Mouse (Mus musculus): ENCODE measurements around the gene Tardbp. TPM values are rescaled to one million over a fixed set of nuclear protein-coding genes. Genes with fewer than 3 reads are reported as not detected.

Tardbp gene
- polyA plus RNA-seq, 1 experiment from 2014 or later: 110 TPM

DNA sequence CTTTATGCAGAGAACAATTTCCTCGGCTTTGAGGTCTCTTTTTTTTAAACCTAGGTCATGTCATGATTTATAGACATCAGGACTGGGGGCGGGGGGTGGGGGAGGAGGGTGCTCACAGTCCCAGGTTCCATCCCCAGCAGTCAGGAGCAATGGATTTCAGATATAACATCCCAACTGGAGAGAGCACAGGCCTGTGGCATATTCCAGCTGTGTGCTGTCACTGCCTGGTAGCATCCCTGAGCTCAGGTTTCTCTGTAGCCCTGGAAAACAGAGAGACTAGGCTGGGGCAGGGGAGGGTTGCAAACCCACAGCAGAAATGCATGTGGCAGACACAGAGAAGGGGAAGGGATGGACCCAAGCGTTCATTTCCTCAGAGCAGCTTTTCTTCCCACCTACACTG, 33.4 kb upstream of the Tardbp start:
- WGBS (ENCODE audit: insufficient replicate concordance): 40% methylated on average over 3 of the region's 3 CpGs
- H3K9ac ChIP-seq (ENCODE audit: low read depth, low read length): no peak overlapping the region
- H3K27ac ChIP-seq (ENCODE audit: low read length): no peak overlapping the region
- H3K27me3 ChIP-seq (ENCODE audit: control insufficient read depth, insufficient read depth, low read depth, low read length): no peaks in the 10 kb centered on the region; the same call in 1 of the 2 replicates
- ATAC-seq (ENCODE audit: low read depth): no peak
- H3K36me3 ChIP-seq (ENCODE audit: control insufficient read depth, insufficient read depth): no peaks in the 10 kb centered on the region
- H3K4me3 ChIP-seq (ENCODE audit: low read depth, low read length): no peak overlapping the region
- H3K4me1 ChIP-seq (ENCODE audit: control insufficient read depth, low read depth, low read length): no peaks in the 10 kb centered on the region
- H3K9me3 ChIP-seq (replicated peaks; ENCODE audit: control insufficient read depth, low read length): no peaks in the 10 kb centered on the region
- H3K4me2 ChIP-seq (ENCODE audit: low read depth, low read length): no peak overlapping the region

DNA sequence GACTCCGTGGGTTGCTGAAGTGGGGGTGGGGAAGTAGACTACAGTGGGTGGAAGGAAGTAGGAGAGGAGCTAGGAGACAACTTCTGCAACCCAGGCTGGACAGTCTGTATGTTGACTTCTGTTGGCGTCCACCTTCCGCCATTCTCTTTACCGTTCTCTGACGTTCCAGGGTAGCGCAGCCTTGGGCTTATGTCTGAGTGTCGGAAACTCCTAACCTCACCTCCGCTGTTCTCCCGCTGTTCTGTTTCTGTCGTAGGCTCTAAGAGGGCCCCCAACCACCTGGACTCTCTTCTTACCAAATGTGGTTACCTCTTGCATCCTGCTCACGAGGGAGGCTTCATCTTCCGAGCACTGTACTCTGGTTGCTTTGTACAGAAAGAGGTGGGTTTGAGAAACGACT, 31.0 kb upstream of the Tardbp start:
- WGBS (ENCODE audit: insufficient replicate concordance): 55% methylated on average over 13 of the region's 13 CpGs
- no peaks in the 10 kb centered on the region; the same call in 1 of the 2 replicates for H3K27me3 ChIP-seq (ENCODE audit: control insufficient read depth, insufficient read depth, low read depth, low read length)
- no peaks in the 10 kb centered on the region for H3K36me3 ChIP-seq (ENCODE audit: control insufficient read depth, insufficient read depth)
- H3K4me2 ChIP-seq (ENCODE audit: low read depth, low read length): no peak overlapping the region
- H3K9ac ChIP-seq (ENCODE audit: low read depth, low read length): no peak overlapping the region
- no peak for ATAC-seq (ENCODE audit: low read depth)
- no peaks in the 10 kb centered on the region for H3K9me3 ChIP-seq (replicated peaks; ENCODE audit: control insufficient read depth, low read length)
- no peak overlapping the region for H3K4me3 ChIP-seq (ENCODE audit: low read depth, low read length)
- no peaks in the 10 kb centered on the region for H3K4me1 ChIP-seq (ENCODE audit: control insufficient read depth, low read depth, low read length)
- no peak overlapping the region for H3K27ac ChIP-seq (ENCODE audit: low read length)

DNA sequence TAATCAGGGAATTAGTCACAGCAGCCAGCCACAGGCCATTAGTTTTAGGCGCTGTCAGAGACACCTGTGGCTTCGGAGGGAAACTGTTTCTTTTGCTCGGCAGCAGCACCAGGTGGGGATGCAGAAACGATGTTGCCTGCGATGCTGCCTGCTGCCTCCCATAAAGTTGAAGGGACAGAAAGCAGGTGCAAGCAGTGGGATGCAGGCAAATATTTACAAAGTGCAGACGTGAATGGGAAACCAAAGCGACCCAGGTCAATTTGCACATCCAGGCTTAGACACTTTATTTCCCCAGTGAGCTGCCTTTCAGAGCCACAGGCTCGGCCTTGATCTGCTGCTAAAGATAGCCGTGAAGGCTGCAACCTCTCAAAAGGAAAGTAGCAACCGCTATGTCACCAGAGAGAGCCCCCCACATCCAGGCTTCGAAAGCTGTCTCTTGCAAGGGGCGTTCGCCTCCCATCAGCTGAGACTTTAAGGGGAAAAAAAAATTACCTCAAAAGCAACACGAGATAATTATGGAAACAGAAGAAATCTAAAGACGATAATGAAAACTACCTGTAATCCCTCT, 30.0 kb upstream of the Tardbp start:
- H3K9me3 ChIP-seq (replicated peaks; ENCODE audit: control insufficient read depth, low read length): no peaks in the 10 kb centered on the region
- no peaks in the 10 kb centered on the region for H3K36me3 ChIP-seq (ENCODE audit: control insufficient read depth, insufficient read depth)
- H3K4me2 ChIP-seq (ENCODE audit: low read depth, low read length): no peak overlapping the region
- 44% methylated on average over 15 of the region's 15 CpGs for WGBS (ENCODE audit: insufficient replicate concordance)
- H3K4me1 ChIP-seq (ENCODE audit: control insufficient read depth, low read depth, low read length): no peaks in the 10 kb centered on the region
- H3K27ac ChIP-seq (ENCODE audit: low read length): no peak overlapping the region
- no peak overlapping the region for H3K9ac ChIP-seq (ENCODE audit: low read depth, low read length)
- ATAC-seq (ENCODE audit: low read depth): no peak
- no peaks in the 10 kb centered on the region; the same call in 1 of the 2 replicates for H3K27me3 ChIP-seq (ENCODE audit: control insufficient read depth, insufficient read depth, low read depth, low read length)
- no peak overlapping the region for H3K4me3 ChIP-seq (ENCODE audit: low read depth, low read length)

DNA sequence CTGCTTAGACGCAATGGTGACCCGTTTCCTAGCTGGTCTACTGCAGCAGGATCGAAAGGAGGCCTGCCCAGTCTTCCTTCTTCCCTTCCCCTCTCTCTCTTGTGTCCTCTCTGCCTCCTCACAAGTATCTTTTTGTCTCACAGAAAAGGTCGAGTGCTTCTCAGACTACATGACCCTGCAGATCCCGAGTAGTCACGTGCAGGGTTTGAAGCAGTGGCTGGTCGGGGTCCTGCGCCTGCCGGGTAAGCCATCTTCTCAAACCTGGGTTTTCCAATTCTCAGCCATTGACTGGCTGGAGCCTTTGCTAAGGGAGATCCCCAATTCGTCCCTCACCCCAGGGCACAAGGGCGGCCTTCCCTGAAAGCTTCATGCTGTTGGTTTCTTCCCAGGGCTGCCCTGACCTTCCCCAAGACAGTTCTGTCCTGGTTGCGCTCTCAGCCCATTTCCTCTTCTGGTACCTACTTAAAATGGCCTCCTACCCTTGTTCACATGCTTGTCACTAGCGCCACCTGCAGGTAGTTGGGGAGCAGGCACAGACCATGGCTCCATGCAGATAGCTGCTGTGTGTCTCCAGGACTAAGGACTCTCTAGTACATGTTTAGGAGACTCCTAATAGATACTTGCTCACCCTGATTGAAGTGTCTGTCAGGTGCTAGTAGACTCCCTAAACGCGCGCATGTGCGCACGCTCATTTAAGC, 28.0 kb upstream of the Tardbp start:
- 77% methylated on average over 18 of the region's 18 CpGs for WGBS (ENCODE audit: insufficient replicate concordance)
- Histone ChIP-seq H3K9ac (ENCODE audit: low read depth, low read length) (no peak overlapping the region), H3K4me3 (ENCODE audit: low read depth, low read length) (no peak overlapping the region), H3K4me2 (ENCODE audit: low read depth, low read length) (no peak overlapping the region), H3K9me3 (replicated peaks; ENCODE audit: control insufficient read depth, low read length) (no peaks in the 10 kb centered on the region), H3K4me1 (ENCODE audit: control insufficient read depth, low read depth, low read length) (no peaks in the 10 kb centered on the region), H3K27ac (ENCODE audit: low read length) (no peak overlapping the region), H3K36me3 (ENCODE audit: control insufficient read depth, insufficient read depth) (no peaks in the 10 kb centered on the region), H3K27me3 (ENCODE audit: control insufficient read depth, insufficient read depth, low read depth, low read length) (no peaks in the 10 kb centered on the region)
- no peak for ATAC-seq (ENCODE audit: low read depth)

DNA sequence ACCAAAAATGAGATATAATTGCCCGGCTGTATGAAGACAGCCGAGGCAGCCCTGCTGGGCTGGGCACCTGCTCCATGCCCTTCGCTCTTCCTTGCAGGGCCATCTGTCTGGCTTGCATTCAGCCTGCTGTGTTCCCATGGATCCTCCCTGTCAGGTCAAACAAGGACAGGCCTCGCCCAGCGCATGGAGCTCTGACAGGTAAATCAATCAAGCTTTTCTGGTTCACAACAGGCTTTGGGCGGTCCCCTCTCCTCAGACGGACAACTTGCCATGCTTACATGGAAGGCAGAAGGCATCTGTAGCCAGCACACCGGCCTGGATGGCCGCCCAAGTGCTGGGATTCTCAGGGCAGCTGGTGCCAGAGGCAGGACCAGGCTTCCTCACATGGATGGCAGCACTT, 24.2 kb upstream of the Tardbp start:
- no peak for ATAC-seq (ENCODE audit: low read depth)
- no peak overlapping the region for H3K9ac ChIP-seq (ENCODE audit: low read depth, low read length)

DNA sequence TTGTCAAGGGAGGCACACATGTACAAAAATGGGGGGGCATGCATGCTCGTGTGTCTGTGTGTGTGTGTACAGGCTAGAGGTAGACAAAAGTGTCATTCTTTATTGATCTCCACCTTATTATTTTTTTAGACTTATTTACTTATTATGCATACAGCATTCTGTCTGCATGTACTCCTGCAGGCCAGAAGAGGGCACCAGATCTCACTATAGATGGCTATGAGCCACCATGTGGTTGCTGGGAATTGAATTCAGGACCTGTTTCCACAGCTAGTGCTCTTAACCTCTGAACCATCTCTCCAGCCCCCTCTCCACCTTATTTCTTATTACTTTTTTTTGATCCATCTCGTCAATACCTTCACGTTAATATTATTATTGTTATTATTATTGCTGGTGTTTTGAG, 22.5 kb upstream of the Tardbp start:
- Histone ChIP-seq H3K27ac (ENCODE audit: low read length) (no peak overlapping the region), H3K4me2 (ENCODE audit: low read depth, low read length) (no peak overlapping the region), H3K9ac (ENCODE audit: low read depth, low read length) (no peak overlapping the region), H3K4me3 (ENCODE audit: low read depth, low read length) (no peak overlapping the region), H3K36me3 (ENCODE audit: control insufficient read depth, insufficient read depth) (no peaks in the 10 kb centered on the region), H3K9me3 (replicated peaks; ENCODE audit: control insufficient read depth, low read length) (no peaks in the 10 kb centered on the region), H3K27me3 (ENCODE audit: control insufficient read depth, insufficient read depth, low read depth, low read length) (no peaks in the 10 kb centered on the region), H3K4me1 (ENCODE audit: control insufficient read depth, low read depth, low read length) (no peaks in the 10 kb centered on the region)
- no peak for ATAC-seq (ENCODE audit: low read depth)
- WGBS (ENCODE audit: insufficient replicate concordance): 37% methylated on average over 3 of the region's 3 CpGs

More for the DNA sequence above, 24.2 kb upstream of the Tardbp start:
- Histone ChIP-seq H3K9me3 (replicated peaks; ENCODE audit: control insufficient read depth, low read length) (no peaks in the 10 kb centered on the region), H3K27me3 (ENCODE audit: control insufficient read depth, insufficient read depth, low read depth, low read length) (no peaks in the 10 kb centered on the region), H3K4me3 (ENCODE audit: low read depth, low read length) (no peak overlapping the region), H3K4me1 (ENCODE audit: control insufficient read depth, low read depth, low read length) (no peaks in the 10 kb centered on the region), H3K4me2 (ENCODE audit: low read depth, low read length) (no peak overlapping the region), H3K36me3 (ENCODE audit: control insufficient read depth, insufficient read depth) (no peaks in the 10 kb centered on the region), H3K27ac (ENCODE audit: low read length) (no peak overlapping the region)
- WGBS (ENCODE audit: insufficient replicate concordance): 63% methylated on average over 9 of the region's 9 CpGs

DNA sequence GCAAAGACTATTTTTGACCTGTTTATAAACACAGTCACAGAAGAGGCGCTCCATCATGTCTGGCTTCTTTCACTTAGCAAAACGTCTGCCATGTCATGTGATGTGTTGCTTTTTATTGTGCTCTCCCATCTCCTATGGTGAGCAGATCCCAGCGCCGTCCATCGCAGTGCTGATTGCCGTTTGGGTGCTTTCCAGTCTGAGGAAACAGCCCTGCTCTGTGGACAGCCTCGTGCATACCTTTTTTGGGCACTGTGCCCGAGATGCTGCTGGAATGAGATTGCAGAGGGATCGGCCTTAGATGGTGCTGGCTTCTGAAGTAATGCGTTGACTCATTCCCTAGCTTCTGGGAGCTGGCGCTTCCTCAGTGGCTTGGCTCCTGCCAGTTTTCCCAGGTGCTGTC, 19.8 kb upstream of the Tardbp start:
- Histone ChIP-seq H3K4me3 (ENCODE audit: low read depth, low read length) (no peak overlapping the region), H3K9ac (ENCODE audit: low read depth, low read length) (no peak overlapping the region), H3K27ac (ENCODE audit: low read length) (no peak overlapping the region), H3K4me2 (ENCODE audit: low read depth, low read length) (no peak overlapping the region), H3K4me1 (ENCODE audit: control insufficient read depth, low read depth, low read length) (peaks cover 6% of the 10 kb centered on the region), H3K36me3 (ENCODE audit: control insufficient read depth, insufficient read depth) (no peaks in the 10 kb centered on the region), H3K27me3 (ENCODE audit: control insufficient read depth, insufficient read depth, low read depth, low read length) (no peaks in the 10 kb centered on the region), H3K9me3 (replicated peaks; ENCODE audit: control insufficient read depth, low read length) (no peaks in the 10 kb centered on the region)
- WGBS (ENCODE audit: insufficient replicate concordance): 53% methylated on average over 11 of the region's 11 CpGs
- ATAC-seq (ENCODE audit: low read depth): no peak

DNA sequence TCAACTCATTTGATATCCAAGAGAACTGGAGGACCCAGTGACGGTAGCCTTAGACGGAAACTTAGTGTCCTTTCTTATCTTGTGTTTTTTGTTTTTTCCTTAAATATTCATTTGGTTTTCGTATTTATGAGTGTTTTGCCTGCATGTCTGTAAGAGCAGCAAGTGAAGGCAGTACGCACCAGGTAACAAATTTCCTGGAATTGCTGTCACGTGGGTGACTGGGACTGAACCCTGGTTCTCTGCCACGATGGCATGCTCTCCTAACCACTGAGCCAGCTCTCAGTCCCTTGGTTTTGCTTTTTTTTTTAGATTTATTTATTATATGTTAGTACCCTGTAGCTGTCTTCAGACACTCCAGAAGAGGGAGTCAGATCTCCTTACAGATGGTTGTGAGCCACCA, 18.1 kb upstream of the Tardbp start:
- ATAC-seq (ENCODE audit: low read depth): no peak
- no peak overlapping the region for H3K4me2 ChIP-seq (ENCODE audit: low read depth, low read length)
- no peak overlapping the region for H3K4me3 ChIP-seq (ENCODE audit: low read depth, low read length)
- H3K9ac ChIP-seq (ENCODE audit: low read depth, low read length): no peak overlapping the region
- H3K27ac ChIP-seq (ENCODE audit: low read length): no peak overlapping the region
- H3K4me1 ChIP-seq (ENCODE audit: control insufficient read depth, low read depth, low read length): peaks cover 6% of the 10 kb centered on the region
- no peaks in the 10 kb centered on the region for H3K27me3 ChIP-seq (ENCODE audit: control insufficient read depth, insufficient read depth, low read depth, low read length)
- no peaks in the 10 kb centered on the region for H3K9me3 ChIP-seq (replicated peaks; ENCODE audit: control insufficient read depth, low read length)
- H3K36me3 ChIP-seq (ENCODE audit: control insufficient read depth, insufficient read depth): no peaks in the 10 kb centered on the region
- 61% methylated on average over 6 of the region's 6 CpGs for WGBS (ENCODE audit: insufficient replicate concordance)

DNA sequence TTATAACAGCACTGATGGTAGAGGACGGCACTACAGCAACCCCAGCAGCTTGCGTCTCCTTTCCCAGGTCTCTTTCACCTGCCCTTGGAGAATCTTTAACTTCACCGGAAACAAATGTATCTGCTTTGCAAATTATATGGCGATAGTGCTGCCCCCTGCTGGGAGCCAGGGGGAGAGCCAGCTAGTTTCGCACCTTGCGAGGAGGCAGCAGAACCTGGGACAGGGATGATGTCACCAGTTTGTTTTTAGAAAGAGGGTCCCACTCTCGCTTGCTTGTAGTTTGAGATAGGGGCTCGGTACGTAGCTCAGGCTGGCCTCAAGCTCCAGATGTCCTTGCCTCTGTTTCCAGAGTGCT, 17.3 kb upstream of the Tardbp start:
- peak overlapping the region; percentile 40 for H3K4me2 ChIP-seq (ENCODE audit: low read depth, low read length)
- 3% methylated on average over 9 of the region's 9 CpGs for WGBS (ENCODE audit: insufficient replicate concordance)
- no peaks in the 10 kb centered on the region for H3K9me3 ChIP-seq (replicated peaks; ENCODE audit: control insufficient read depth, low read length)
- H3K9ac ChIP-seq (ENCODE audit: low read depth, low read length): no peak overlapping the region
- peaks cover 6% of the 10 kb centered on the region for H3K4me1 ChIP-seq (ENCODE audit: control insufficient read depth, low read depth, low read length)
- H3K36me3 ChIP-seq (ENCODE audit: control insufficient read depth, insufficient read depth): no peaks in the 10 kb centered on the region
- peak; percentile 26 for ATAC-seq (ENCODE audit: low read depth)
- no peaks in the 10 kb centered on the region for H3K27me3 ChIP-seq (ENCODE audit: control insufficient read depth, insufficient read depth, low read depth, low read length)
- H3K27ac ChIP-seq (ENCODE audit: low read length): no peak overlapping the region
- 0 out of 2 replicates have a peak overlapping the region, but pooled peaks have one; percentile 14 for H3K4me3 ChIP-seq (ENCODE audit: low read depth, low read length)
